Mouse (Mus musculus) ovary, adult 18-20 months (tissue): ENCODE measurements around the gene Cep57l1.

Experiments
- DNase-seq: peaks from one replicate; pipeline ENCODE4 v3.0.0; 2022; ENCODE audit warnings: low spot score, mixed read lengths

Gene Cep57l1

GRCm38 (mm10) chr10:41675842-41676571 is 133.7 kb downstream of the Cep57l1 start:
- DNase-seq: no peak

- DNase-seq: no peak
Observed at GRCm38 (mm10) chr10:41675243-41675642, 134.4 kb downstream of the Cep57l1 start.

- no peak for DNase-seq
Observed at GRCm38 (mm10) chr10:41674362-41674761, 135.3 kb downstream of the Cep57l1 start.

GRCm38 (mm10) chr10:41670196-41670595 is 139.5 kb downstream of the Cep57l1 start:
- DNase-seq: no peak
